Mouse (Mus musculus) lung, postnatal 0 days (tissue): ENCODE results near the gene Birc2. TPM values are rescaled to one million over a fixed set of nuclear protein-coding genes. Genes with fewer than 3 reads are reported as not detected.

Experiments
- ATAC-seq: fragments of 200-750 bp; cut with Nextera tagmentation; 2 replicates; pipeline ENCODE4 v1.8.0; 2017; ENCODE audit warnings: moderate library complexity
- DNase-seq: peaks from one replicate; pipeline ENCODE4 v3.0.0-alpha.2; 2016; ENCODE audit warnings: low spot score
- H3K27ac ChIP-seq: fragments of 300-500 bp; sonication (generic); 2 replicates; pipeline ENCODE4 v1.5.1; 2014; ENCODE audit warnings: antibody characterized with exemption, mild to moderate bottlenecking, low read length, mixed read lengths
- H3K27me3 ChIP-seq: fragments of 300-500 bp; sonication (generic); replicated peaks from 2 replicates; pipeline ENCODE4 v1.6.1; 2014; ENCODE audit warnings: low read length, mixed read lengths; ENCODE audit not compliant: insufficient read depth
- H3K36me3 ChIP-seq: fragments of 300-500 bp; sonication (generic); 2 replicates; pipeline ENCODE4 v1.6.1; 2014; ENCODE audit warnings: low read length, mixed read lengths; ENCODE audit not compliant: insufficient read depth
- H3K4me1 ChIP-seq: fragments of 300-500 bp; sonication (generic); 2 replicates; pipeline ENCODE4 v1.6.1; 2014; ENCODE audit warnings: antibody characterized with exemption, low read depth, low read length, mixed read lengths; ENCODE audit not compliant: insufficient read depth
- H3K4me2 ChIP-seq: fragments of 300-500 bp; sonication (generic); replicated peaks from 2 replicates; pipeline ENCODE4 v1.6.1; 2014; ENCODE audit warnings: low read depth, mild to moderate bottlenecking, low read length, moderate library complexity, mixed read lengths
- H3K4me3 ChIP-seq: fragments of 300-500 bp; sonication (generic); 2 replicates; pipeline ENCODE4 v1.5.1; 2014; ENCODE audit warnings: low read depth, low read length
- H3K9ac ChIP-seq: fragments of 300-500 bp; sonication (generic); replicated peaks from 2 replicates; pipeline ENCODE4 v1.6.1; 2014; ENCODE audit warnings: low read depth, mild to moderate bottlenecking
- H3K9me3 ChIP-seq: fragments of 300-500 bp; sonication (generic); 2 replicates; pipeline ENCODE4 v1.6.1; 2016; ENCODE audit warnings: low read length, mixed read lengths
- CTCF ChIP-seq: IDR thresholded peaks from 2 replicates; pipeline ENCODE4 v1.5.1; 2016; ENCODE audit warnings: antibody characterized with exemption, mild to moderate bottlenecking
- EP300 ChIP-seq: IDR thresholded peaks from 2 replicates; pipeline ENCODE4 v1.6.1; 2016; ENCODE audit warnings: antibody characterized with exemption, mild to moderate bottlenecking, control low read depth
- WGBS: fragments of 180-500 bp; shearing (Covaris S2); extraction: QIAGEN DNeasy Blood & Tissue Kit; methylation state at CpG from one replicate; pipeline ENCODE4 v1.1.7; 2014; 5-methylcytosine and 5-hydroxymethylcytosine counted together
- polyA plus RNA-seq: library from polyadenylated mRNA; unstranded; fragments of >200 nt; fragmentation: Nextera tagmentation; extraction: Ambion mirVana; gene quantifications from 2 replicates; pipeline ENCODE4 v1.2.1, GENCODE M21; 2015

Gene Birc2
- polyA plus RNA-seq, 1 experiment from 2014 or later, result 23.6 TPM

DNA sequence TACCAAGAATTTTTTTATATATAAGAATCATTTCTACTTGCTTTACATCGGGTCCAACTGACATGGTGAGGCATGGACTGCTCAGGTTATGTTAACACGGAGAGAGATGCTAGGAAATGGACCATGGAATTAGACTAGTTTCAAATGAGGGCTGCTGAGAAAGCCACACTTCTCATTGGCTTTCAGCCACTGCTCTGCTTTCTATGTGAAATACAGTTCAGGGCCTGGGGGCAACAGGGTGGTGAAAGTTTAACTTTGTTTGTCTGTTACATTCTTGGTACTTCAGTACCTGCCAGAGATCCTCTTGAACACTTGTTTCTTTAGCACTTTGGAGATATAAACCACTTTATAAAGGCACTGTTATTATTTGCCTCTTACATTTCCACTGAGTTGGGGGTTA lies 43.3 kb downstream of the Birc2 start:
- WGBS, result 91% methylated on average over 2 of the region's 2 CpGs
- TF ChIP-seq CTCF (no peak), EP300 (no peak)
- Histone ChIP-seq H3K27me3 (no peaks in the 10 kb centered on the region), H3K36me3 (no peaks in the 10 kb centered on the region; the same call in 1 of the 2 replicates), H3K4me1 (no peaks in the 10 kb centered on the region), H3K9me3 (no peaks in the 10 kb centered on the region), H3K4me3 (no peak overlapping the region), H3K9ac (no peak overlapping the region), H3K4me2 (no peak overlapping the region), H3K27ac (no peak overlapping the region)
- ATAC-seq (no peak), DNase-seq (no peak)

DNA sequence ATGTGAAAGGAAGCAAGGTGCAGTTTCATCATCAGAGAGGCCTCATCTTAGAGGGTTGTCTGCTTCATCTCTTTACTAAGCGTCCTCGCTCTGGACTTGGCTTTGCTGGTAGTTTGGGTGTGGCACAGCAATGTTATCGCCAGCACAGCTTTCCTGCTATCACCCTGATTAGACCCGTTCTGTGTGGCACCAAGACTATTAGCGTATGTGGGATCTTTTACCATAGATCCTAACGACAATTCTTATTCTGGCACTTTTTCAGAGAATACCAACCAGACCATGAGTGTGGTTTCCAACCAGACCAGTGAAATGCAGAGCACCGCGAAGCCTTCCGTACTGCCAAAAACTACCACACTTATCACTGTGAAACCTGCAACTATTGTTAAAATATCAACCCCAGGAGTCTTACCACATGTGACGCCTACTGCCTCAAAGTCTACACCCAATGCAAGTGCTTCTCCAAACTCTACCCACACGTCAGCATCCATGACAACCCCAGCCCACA lies 46.2 kb downstream of the Birc2 start:
- TF ChIP-seq CTCF (no peak), EP300 (no peak)
- H3K36me3 ChIP-seq, result no peaks in the 10 kb centered on the region; the same call in 1 of the 2 replicates
- ATAC-seq (no peak), DNase-seq (no peak)
- H3K4me2 ChIP-seq, result no peak overlapping the region
- 88% methylated on average over 11 of the region's 11 CpGs for WGBS
- no peak overlapping the region for H3K27ac ChIP-seq
- no peak overlapping the region for H3K4me3 ChIP-seq
- H3K27me3 ChIP-seq, result no peaks in the 10 kb centered on the region
- H3K9me3 ChIP-seq, result no peaks in the 10 kb centered on the region
- H3K9ac ChIP-seq, result no peak overlapping the region
- H3K4me1 ChIP-seq, result no peaks in the 10 kb centered on the region

DNA sequence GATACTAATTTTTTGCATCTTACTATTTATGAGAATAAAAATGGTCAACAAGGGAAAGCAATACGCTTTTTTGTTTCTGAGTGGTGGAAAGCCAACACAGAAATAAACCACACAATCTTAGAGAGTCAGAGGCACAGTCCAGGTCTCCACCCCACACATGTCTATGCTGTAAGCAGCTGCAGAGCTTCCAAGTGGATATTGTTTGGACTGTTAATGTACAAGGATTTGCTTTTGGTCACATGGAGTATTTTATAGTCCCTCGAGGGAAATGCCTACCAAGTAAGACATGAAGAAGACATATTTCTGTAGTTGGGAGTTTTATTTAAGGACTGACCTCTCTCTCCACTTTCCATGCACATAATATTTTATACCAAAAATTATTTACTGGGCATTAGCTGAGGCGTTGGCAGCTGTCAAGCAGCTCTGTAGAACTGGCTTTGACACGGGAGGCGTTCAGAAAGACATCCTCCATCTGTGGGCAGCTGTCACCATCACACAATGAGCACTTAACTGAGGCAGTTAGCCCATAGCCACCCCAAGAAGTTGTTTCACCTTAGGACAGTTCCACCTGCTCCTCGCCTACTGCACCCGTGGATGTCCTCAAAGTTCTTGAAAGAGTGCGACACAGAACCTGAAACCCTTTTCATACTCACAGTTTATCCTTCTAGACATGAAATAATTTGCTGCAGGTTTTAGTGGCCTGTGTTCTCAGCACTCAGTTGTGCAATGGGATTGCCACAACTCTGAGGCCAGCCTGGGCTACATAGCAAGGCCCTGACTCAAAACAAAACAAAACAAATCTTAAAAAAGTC lies 46.9 kb downstream of the Birc2 start:
- no peak overlapping the region for H3K4me2 ChIP-seq
- ATAC-seq (no peak), DNase-seq (no peak)
- no peak overlapping the region for H3K9ac ChIP-seq
- TF ChIP-seq CTCF (no peak), EP300 (no peak)
- H3K4me1 ChIP-seq, result no peaks in the 10 kb centered on the region
- 78% methylated on average over 8 of the region's 8 CpGs for WGBS
- no peaks in the 10 kb centered on the region for H3K9me3 ChIP-seq
- H3K36me3 ChIP-seq, result no peaks in the 10 kb centered on the region; the same call in 1 of the 2 replicates
- no peaks in the 10 kb centered on the region for H3K27me3 ChIP-seq
- H3K27ac ChIP-seq, result no peak overlapping the region
- H3K4me3 ChIP-seq, result no peak overlapping the region

- H3K9me3 ChIP-seq, result no peaks in the 10 kb centered on the region
- TF ChIP-seq EP300 (no peak), CTCF (no peak)
- ATAC-seq (no peak), DNase-seq (no peak)
- H3K9ac ChIP-seq, result no peak overlapping the region
- no peaks in the 10 kb centered on the region; the same call in 1 of the 2 replicates for H3K36me3 ChIP-seq
- H3K27me3 ChIP-seq, result no peaks in the 10 kb centered on the region
- 84% methylated on average over 6 of the region's 6 CpGs for WGBS
- no peak overlapping the region for H3K4me3 ChIP-seq
- no peak overlapping the region for H3K4me2 ChIP-seq
- no peak overlapping the region for H3K27ac ChIP-seq
- no peaks in the 10 kb centered on the region for H3K4me1 ChIP-seq
These were observed 48.5 kb downstream of the Birc2 start for GRCm38 (mm10) chr9:7788411-7788810.

- Histone ChIP-seq H3K36me3 (no peaks in the 10 kb centered on the region), H3K4me3 (no peak overlapping the region), H3K27ac (no peak overlapping the region), H3K27me3 (no peaks in the 10 kb centered on the region), H3K9me3 (no peaks in the 10 kb centered on the region), H3K9ac (no peak overlapping the region), H3K4me1 (no peaks in the 10 kb centered on the region), H3K4me2 (no peak overlapping the region)
- TF ChIP-seq CTCF (no peak), EP300 (no peak)
- 91% methylated on average over 7 of the region's 7 CpGs for WGBS
- ATAC-seq (no peak), DNase-seq (no peak)
These were observed 50.8 kb downstream of the Birc2 start for GRCm38 (mm10) chr9:7786086-7786485.

DNA sequence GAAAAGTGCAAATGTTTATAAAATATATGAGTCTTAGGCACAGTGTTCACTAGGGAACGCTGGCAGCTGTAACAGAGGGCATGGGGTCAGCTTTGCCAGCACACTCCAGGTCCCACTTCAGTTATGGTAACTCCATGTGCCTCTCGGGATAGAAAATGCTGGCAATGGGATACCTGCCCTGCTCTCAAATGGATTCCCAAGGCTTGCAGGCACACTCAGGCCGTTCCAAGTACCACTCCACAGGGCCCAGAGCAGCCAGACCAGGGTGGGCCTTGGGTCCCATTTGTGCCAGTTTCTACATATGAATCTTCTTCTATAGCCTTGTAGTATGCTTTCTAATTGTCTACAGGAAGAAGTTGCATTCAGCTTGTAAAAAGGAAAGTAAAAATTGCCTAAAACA lies 51.5 kb downstream of the Birc2 start:
- Histone ChIP-seq H3K9ac (no peak overlapping the region), H3K27me3 (no peaks in the 10 kb centered on the region), H3K4me2 (no peak overlapping the region), H3K9me3 (no peaks in the 10 kb centered on the region), H3K36me3 (no peaks in the 10 kb centered on the region), H3K4me3 (no peak overlapping the region), H3K27ac (no peak overlapping the region), H3K4me1 (no peaks in the 10 kb centered on the region)
- no peak for TF ChIP-seq CTCF
- TF ChIP-seq EP300, result no peak
- whole genome bisulfite sequencing, result 60% methylated on average over 3 of the region's 3 CpGs
- peak; percentile 37; the same call in 1 of the 2 replicates for ATAC-seq
- DNase-seq, result no peak
